Mouse (Mus musculus) inflammation-experienced regulatory T-cells, adult 6 months (primary cell): Measurements from ENCODE around the gene Atl3. TPM values are rescaled to one million over a fixed set of nuclear protein-coding genes. Genes with fewer than 3 reads are reported as not detected.
"Not testable (repeated sequence)": the region's sequence is repeated elsewhere in the genome, so short reads cannot be mapped to it uniquely, and the experiment has no call there.

Experiments used
- ATAC-seq: one replicate; pipeline ENCODE4 v1.8.0; 2017
- polyA plus RNA-seq, 3 experiments: library from polyadenylated mRNA; unstranded; fragments of 100-300 nt; shearing (Covaris generic); gene quantifications; one replicate each; pipeline ENCODE4 v1.2.1; 2017

The Atl3 gene
- 10 to 100 TPM; 21.2 to 26.6 (median 26.2) TPM for polyA plus RNA-seq

DNA sequence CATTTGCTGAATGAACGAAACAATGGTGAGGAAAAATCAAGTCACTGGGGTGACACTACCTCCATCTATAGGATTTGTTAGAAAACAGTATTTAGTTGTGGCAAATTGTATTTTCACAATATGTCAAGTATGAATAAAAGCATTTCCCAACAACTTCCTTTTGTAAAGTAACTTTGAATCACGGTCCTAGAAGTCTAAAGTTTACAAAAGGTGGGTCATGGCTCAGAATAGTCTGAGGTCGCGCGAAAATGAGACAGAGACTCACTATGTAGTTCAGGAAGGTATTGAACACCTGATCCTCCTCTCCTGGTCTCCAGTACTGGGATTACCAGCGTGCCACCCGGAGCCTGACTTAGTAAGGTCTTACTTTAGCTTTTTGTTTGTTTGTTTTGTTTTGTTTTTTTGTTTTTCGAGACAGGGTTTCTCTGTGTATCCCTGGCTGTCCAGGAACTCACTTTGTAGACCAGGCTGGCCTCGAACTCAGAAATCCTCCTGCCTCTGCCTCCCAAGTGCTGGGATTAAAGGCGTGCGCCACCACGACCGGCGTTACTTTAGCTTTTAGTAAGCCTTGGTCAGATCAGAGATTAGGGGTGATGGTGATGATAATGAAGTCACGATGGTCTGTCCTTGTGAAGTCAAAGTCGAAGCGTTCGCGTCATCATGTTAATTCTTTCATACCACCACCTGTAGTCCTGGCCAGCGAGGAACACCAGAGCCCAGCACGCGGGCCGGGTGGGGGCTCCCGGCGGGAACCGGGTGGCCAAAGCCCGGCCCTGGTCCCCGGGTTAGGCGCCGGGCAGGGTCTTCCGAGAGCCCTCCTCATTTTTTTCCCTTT is at the start of gene Atl3:
Gene Atl3 (plus strand): TSS at position 689 of the 835 bp plus-strand sequence.
- ATAC-seq = peak; percentile 26

DNA sequence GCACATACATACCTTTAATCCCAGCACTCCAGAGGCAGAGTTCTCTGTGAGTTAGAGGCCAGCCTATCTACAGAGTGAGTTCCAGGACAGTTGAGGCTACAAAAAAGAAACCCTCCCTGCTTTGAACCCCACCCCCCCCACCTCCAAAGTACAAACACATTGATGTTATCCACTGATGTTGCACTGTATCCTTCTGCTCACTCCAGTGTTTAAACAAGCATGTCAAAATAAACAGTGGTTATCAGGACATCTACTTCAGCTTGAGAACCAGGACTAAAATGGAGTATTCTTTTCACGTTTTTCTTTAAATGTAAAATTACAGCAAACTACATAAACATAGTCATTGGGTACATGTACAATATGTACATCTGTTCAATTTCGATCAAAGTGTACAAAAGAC is 48.7 kb upstream of the Atl3 start:
- no peak for ATAC-seq

DNA sequence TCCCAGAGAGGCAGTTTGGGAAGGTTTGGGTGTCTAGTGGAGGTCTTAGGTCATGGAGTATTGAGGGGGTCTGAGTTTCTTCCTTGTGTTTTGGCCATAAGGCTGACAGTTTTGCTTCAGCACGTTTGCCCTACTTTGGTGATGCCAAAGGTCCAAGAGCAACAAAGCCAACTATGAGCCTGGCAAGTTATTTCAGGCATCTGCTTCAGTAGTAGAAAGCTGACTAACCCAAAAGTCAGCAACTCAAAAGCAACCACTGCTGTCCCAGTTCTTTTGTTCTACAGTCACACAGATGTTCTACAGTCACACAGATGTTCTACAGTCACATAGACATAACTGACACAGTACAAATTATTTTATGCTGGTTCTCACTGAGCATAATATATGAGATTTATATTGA is 48.2 kb upstream of the Atl3 start:
- no peak for ATAC-seq

DNA sequence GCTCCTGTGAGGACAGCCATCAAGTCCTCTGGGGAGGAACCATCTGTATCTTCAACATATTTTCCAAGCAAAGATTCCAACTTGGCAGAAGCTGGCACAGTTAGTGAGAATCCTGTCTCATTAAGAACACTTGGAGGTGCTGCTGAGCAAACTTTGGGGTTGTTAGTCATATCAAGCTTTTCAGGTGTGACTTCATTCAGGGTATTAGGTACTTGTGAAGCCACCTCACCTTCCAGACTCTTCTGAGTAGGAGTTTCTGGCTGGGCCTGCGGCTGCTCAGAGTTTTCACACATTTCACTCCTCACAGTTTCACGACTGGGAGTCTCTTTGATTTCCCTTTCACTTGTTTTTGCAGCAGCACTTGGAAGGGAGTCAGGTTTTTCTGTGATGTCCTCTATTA is 37.0 kb upstream of the Atl3 start:
- peak; percentile 75 for ATAC-seq

DNA sequence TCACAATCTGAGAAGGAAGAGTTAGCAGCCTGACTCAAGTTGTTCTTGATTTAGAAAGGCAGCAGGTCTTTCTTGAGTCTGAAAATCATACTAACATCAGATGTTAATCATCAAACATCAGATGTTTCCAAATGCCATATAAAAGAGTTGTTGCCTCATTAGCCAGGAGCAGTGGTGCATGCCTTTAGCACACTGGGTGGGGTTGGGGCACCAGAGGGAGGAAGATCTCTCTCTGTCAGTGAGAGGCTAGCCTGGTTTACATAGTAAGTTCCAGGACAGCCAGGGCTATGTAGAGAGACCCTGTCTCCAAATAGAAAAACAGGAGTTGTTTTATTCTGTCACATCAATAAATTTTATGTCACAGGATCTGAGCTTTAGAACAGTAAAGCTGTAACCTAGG is 34.9 kb upstream of the Atl3 start:
- no peak for ATAC-seq

DNA sequence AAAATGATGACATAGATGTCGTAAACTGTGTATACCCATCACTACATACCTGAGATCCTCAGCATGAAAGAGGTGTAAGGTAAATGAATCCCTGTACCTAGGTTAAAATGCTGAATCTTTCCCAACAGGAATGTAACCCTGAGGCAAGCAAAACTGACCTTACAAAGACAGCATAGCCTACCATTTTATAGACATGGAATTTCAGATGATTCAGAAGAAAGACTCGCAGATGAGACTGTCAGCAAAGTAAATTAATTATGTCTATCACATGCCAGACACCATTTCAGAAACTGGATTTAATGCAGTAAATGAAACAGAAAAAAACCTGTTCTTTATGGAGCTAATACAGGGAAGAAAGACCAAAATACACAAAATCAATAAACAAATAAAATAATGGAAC is 34.5 kb upstream of the Atl3 start:
- no peak for ATAC-seq

DNA sequence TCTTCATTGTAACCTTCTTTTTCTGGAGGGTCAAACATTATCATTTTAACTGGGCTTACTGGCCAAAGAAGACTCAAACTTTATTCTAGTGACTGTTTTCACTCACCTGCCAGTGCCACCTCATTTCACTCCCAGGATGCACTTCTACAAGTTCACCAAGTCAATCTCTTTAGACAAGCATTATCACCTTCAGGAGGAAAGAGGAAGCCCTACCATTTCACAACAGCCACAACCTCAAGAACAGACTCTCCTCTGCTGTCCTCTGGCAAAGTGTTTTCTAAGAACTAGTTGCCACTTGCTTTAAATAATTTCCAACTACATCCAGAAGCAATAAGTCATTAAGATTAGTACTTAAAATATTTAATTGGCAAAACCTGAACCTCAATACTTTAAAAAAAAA is 25.9 kb upstream of the Atl3 start:
- ATAC-seq = no peak

DNA sequence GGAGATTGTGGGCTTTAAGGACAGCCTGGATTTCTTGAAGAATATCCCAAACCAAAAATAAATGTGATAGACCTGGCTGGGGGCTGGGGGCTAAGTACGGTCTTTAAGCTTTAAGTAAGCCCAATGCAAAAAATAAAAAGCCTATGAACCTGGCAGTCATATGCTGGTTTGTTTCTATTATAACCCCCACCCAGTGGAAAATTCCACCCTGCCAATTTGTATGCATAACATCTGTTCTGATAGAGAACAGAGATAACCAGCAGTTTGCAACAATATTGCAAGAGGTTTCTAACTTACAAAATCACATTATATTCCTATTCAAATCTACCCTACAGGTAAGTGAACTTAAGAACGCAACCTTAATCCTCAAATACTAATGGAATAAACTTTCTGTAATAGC is 23.2 kb upstream of the Atl3 start:
- no peak for ATAC-seq

DNA sequence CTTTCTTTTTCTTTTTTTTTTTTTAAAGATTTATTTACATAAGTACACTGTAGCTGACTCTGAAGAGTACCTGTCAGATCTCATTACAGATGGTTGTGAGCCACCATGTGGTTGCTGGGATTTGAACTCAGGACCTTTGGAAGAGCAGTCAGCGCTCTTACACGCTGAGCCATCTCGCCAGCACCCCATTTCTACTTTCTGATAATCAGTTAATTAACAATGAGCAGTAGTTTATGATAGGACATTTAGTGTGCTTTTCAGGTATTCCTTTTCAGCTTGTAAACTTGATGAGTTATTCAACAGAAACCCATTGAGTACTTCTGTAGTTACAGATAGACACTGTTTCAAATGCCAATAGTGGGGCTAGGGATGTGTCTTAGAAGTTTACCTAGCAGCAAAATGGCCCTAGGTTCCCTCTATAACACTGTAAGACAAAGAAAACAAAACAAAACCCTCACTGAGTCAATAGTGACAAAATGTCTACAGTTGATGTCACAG is 14.0 kb upstream of the Atl3 start:
- ATAC-seq = no peak

DNA sequence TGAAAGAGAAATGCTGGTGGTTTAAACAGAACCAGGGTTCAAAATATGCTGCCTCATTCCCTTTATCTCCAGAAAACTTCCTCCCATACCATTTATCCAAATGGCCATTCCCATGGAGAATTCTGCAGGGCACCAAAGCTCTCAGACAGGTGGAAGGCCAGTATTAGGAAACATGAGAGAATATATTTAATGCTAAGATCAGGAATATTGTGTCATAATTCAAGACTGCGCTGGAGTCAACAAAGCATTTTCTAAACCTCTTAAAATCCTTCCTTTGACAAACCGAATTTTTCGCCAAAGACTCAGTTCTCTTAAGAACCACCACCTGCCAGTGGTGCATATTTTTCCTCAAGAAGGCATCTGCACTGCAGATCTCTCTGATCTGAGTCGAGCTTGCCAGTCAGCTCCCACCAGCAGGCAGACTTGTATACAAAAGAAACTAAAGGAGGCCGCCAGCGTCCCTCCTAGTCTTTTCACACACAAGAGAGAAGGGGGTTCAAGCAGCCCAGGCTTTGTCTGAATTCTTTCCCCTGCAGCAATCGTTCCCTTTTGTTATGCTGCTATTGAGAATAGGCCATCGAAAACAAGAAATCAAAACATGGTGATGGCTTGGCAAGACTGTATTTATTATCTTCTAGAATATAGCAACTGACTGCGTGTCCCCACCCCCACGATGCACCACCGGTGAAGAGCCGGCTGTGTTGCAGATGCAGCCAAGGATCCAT is 12.1 kb upstream of the Atl3 start:
- no peak for ATAC-seq

DNA sequence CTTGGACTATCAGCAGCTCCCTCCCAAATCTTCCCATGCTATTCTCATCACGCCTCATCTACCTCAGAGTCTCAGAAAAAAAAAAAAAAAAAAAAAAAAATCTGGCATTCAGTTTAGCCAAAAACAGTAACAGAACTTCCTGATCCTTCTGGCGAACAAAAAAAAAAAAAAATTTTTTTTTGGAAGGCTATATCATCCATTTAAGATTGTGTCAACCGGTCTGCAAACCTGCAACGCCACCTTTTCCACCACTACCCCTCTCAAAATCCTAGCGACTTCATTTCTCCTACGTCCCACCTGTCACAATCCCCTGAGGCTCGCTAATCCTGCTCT is 11.6 kb upstream of the Atl3 start:
- no peak for ATAC-seq

DNA sequence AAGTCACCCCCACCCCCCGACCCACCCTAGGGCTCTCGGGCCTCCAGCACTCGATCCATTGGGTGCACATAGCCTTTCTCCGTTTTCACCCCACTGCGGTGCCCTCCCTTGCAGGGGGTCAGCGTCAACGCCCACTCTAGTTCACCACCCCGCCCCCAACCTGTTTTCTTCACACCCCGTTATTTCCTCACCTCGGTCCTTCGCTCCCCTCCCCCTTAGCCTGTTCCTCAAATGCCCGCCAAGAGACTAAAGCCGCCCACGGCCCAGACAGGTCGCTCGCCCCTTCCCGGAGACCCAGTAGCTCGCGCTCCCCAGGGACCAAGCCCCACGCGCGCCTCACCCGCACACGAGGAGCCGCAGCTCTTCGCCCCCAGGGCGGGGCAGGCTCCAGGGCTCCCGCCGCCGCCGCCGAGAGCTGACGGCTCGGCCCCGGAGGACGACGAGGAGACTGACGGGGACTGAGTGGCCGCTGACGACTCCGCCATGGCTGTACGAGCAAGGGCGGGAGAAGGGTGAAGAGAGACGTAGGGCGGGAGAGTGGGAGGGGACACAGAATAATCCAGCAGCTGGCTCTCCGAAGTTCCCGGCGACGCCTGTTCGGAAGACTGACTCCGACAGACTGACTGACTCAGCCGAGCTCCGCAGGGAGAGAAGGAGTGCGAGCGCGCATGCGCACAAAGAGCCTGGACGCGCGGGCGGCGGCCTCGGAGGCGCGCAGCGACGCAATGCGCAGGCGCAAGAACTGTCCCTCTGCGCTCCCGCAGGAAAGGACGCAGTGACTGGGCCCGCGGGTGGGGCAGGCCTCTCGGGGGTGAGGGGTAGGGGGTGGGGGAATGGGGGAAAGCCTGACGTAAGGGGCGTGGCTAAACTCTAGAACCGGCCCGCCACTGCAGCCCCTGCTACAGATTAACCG is 11.0 kb upstream of the Atl3 start, which contains the start of gene Rtn3:
Gene Rtn3 (minus strand): TSS at position 683 of the 913 bp plus-strand sequence.
- ATAC-seq = peak; percentile 70

DNA sequence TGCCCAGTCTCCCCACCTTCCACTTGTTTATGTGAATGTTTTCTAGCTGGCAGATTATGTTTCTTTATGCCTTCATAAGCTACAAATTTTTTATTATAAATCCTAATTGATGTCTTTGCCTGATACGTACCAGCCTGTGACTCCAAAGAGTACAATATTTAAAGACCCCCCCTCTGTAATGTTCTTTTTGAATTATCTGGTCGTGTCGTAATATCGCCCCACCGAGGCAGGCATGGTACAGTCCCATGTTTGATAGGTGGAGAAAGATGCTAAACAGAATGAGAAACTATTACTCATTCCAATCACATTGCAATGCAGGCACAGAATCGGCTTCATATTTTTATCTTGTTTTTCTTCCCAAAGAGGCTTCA is 10.3 kb upstream of the Atl3 start:
- peak; percentile 56 for ATAC-seq

DNA sequence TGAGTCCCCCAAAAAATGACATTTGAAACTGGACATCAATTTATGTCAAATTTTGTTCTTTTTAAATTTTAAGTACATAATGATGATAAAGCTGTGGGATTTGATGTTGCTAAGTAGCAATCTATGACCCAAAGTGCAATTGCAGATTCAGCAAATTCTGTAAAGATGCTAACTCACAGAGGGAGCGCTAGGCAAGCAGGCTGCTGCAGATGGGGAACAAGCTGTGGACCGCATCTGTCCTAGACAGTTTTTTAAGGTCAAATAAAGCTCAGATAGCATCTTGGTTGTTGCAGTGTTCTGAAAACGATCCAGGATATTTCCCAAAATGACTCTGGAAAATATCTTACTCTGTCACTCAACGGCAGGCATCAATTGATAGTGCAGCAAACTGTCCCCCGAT is 9.8 kb upstream of the Atl3 start:
- no peak for ATAC-seq

DNA sequence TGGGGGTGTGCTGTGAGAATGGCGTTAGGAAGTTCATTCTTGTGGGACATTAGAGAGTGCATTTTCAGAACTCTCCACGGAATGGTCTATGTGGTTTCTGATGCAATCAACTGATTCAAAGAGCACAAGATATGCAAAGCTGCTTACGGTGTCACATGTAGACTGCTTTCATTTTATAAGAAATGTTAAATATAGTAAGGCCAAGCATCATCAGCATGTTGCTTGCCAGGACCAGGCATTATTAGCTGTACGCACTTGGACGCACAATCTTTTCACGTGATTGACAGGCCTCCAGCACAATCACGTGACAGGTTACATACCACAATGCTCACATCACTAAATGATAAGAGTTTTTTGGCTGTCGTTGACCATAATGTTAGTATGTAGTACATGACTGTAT is 6.2 kb upstream of the Atl3 start:
- ATAC-seq = no peak

DNA sequence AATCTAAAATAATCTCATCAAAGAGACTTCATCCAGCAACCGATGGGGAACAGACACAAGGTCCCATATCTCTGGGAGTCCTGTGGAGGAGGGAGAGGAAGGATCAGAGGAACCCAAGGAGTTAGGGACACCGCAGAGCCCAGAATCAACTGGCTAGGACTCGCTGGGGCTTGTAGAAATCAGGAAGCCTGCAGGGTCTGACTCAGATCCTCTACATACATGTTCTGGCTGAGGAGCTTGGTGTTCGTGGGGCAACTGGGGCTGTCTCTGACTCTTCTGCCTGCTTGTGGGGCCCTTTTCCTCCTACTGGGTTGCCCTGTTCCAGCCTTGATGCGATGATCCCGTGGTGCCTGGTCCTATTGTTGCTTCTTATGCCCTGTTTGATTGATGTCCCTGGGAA is 1.9 kb upstream of the Atl3 start:
- no peak for ATAC-seq

DNA sequence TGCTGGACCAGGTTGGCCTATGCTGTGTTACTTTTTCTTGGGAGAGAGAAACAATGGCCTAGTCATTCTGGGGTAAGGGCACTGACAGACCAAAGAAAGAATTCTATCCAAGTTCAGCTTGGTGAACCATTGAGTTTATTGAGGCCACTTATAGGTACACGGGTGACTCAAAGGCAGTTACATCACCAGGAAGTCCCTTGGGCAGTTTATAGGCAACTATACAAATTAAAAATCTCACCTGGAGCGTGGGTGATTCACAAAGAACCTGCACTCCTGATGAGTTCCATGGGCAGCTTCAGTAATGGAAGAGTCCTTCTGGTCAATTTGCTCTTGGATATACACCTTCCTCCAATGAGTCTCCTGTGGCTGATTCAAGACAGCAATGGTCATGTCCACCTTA is 1.2 kb upstream of the Atl3 start:
- ATAC-seq = no peak

DNA sequence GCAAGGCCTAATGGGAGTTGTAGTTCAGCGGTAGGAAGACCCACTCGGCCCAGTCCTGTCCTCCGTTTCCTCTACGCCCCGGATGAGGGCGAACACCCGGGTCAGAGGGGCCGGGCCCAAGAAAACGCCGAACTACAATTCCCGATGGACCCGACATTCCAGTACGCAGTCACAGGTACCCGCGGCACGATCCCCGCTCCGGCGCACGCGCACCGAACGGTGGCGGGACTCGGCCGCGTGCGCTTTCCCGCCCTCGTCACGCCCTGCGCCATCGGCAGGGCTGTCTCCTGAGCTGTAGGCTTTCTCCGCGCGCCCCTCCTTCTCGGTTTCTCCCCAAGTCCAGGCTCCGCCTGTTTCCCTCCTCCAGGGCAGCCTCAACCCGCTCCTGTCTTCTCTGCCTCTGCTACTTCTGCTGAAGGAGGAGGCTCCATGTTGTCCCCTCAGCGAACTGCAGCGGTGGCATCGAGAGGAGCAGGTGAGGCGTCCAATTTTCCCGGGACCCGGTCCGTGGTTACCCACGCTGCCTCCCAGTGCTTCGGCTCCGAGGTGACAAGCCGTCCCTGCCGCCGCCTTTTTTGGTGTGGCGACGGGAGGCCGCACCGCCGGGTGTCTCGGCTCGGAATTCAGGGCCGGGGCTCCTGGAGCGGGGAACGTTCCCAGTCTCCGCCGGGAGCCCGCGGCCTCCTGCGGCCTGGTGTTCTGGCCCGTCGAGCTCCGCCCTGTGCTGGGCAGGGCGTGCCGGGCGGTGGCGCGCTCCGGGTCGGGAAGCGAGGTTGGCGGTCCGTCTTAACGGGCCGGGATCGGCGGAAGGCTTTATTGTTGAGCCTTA is 561 bp downstream of the Atl3 start:
- peak; percentile 80 for ATAC-seq

DNA sequence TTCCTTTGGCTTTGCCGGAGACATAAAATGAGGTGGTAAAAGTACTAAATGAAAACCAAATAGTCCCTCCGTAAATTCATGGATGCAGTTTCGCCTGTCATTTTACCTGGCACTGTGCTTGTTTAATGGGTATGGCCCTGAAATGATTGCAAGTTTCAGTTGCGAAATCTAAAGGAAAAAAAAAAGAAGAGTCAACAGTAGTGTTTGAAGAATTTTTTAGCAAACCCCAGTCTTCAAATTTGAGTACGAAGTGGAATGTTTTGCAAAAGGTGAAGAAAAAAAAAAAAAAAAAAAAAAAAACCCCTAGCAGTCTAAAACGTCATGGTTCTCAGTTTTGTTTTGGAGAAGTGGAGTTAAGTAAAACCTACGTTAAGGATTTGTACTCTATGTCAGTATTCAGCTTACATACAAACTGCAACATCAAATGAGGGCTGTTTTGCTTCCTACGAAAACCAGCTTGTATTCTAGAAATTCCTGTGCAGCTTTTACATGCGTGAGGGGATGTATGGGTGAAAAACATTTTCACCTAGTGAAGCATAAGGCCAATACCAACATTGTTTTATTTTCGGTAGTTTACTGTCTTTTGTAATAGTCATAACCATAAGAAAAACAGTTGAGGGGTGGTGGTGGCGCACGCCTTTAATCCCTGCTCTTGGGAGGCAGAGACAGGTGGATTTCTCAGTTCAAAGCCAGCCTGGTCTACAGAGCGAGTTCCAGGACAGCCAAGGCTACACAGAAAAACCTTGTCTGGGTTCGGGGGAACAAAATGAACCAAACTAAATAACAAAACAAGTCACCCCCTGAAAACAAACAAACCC is 1.6 kb downstream of the Atl3 start:
- no peak for ATAC-seq

DNA sequence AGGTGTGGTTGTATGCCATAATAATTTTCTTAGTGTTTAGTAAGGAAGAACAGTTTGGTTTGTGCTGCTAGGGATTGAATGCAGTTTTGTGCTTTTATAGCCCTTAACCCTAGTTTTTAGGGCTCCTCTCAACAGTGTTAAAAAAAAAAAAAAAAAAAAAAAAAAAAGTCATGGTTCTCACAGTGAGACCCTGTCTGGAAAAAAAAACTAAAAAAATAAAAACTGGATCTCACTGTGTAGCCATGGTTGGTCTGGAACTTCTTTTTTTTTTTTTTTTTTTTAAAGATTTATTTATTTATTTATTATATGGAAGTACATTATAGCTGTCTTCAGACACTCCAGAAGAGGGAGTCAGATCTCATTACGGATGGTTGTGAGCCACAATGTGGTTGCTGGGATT is 2.2 kb downstream of the Atl3 start:
- ATAC-seq = not testable (repeated sequence)

DNA sequence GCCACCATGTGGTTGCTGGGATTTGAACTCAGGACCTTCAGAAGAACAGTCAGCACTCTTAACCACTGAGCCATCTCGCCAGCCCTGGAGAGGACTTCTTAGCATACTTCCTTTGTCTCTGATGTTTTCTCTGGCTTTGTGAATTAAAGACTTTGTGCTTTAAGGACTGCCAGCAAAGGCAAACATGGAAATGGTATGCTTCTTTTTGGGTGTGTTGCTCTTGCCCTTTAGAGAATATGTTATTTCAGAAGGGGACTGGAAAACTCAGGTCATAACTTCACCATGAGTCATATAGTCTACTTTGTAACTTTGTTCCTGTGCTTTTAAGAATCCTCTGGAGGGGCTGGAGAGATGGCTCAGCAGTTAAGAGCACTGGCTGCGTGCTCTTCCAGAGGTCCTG is 5.0 kb downstream of the Atl3 start:
- ATAC-seq = no peak
